Mouse (Mus musculus) embryonic facial prominence, embryonic 11.5 days (tissue): ENCODE results near the gene Coasy. TPM values are rescaled to one million over a fixed set of nuclear protein-coding genes. Genes with fewer than 3 reads are reported as not detected.

Experiments
- ATAC-seq: fragments of 200-750 bp; cut with Nextera tagmentation; replicated peaks from 2 replicates; pipeline ENCODE4 v1.8.0; 2017; ENCODE audit warnings: low read depth; ENCODE audit not compliant: insufficient number of reproducible peaks, low FRiP score, low TSS enrichment
- DNase-seq: peaks from one replicate; pipeline ENCODE4 v3.0.0-alpha.2; 2015; ENCODE audit warnings: low spot score
- H3K27ac ChIP-seq: fragments of 300-500 bp; sonication (generic); replicated peaks from 2 replicates; pipeline ENCODE4 v1.5.1; 2014; ENCODE audit warnings: mild to moderate bottlenecking, low read depth, low read length, control low read depth
- H3K27me3 ChIP-seq: fragments of 300-500 bp; sonication (generic); 2 replicates; pipeline ENCODE4 v1.6.1; 2014; ENCODE audit warnings: mild to moderate bottlenecking, low read length, moderate library complexity, mixed read lengths; ENCODE audit not compliant: control insufficient read depth, insufficient read depth
- H3K36me3 ChIP-seq: fragments of 300-500 bp; sonication (generic); replicated peaks from 2 replicates; pipeline ENCODE4 v1.6.1; 2014; ENCODE audit warnings: low read depth, mild to moderate bottlenecking, low read length, moderate library complexity, mixed read lengths; ENCODE audit not compliant: control insufficient read depth, insufficient read depth
- H3K4me1 ChIP-seq: fragments of 300-500 bp; sonication (generic); 2 replicates; pipeline ENCODE4 v1.6.1; 2014; ENCODE audit warnings: low read length, mixed read lengths; ENCODE audit not compliant: control insufficient read depth, insufficient read depth
- H3K4me2 ChIP-seq: fragments of 300-500 bp; sonication (generic); 2 replicates; pipeline ENCODE4 v1.6.1; 2014; ENCODE audit warnings: low read depth, mild to moderate bottlenecking, control low read depth, low read length, moderate library complexity
- H3K4me3 ChIP-seq: fragments of 300-500 bp; sonication (generic); 2 replicates; pipeline ENCODE4 v1.5.1; 2014; ENCODE audit warnings: low read depth, low read length, control low read depth
- H3K9ac ChIP-seq: fragments of 300-500 bp; sonication (generic); replicated peaks from 2 replicates; pipeline ENCODE4 v1.6.1; 2014; ENCODE audit warnings: mild to moderate bottlenecking, control low read depth, low read length
- H3K9me3 ChIP-seq: fragments of 300-500 bp; sonication (generic); replicated peaks from 2 replicates; pipeline ENCODE4 v1.6.1; 2016; ENCODE audit warnings: mild to moderate bottlenecking, low read length, inconsistent platforms, mixed read lengths; ENCODE audit not compliant: control insufficient read depth
- WGBS: fragments of 180-500 bp; shearing (Covaris S2); extraction: QIAGEN DNeasy Blood & Tissue Kit; methylation state at CpG from one replicate; pipeline ENCODE4 v1.1.7; 2014; 5-methylcytosine and 5-hydroxymethylcytosine counted together
- polyA plus RNA-seq: library from polyadenylated mRNA; unstranded; fragments of >200 nt; fragmentation: Nextera tagmentation; extraction: Ambion mirVana; gene quantifications from 2 replicates; pipeline ENCODE4 v1.2.1, GENCODE M21; 2014

Gene Coasy
- polyA plus RNA-seq, 1 experiment from 2014 or later = 44.9 TPM

GRCm38 (mm10) chr11:101064462-101064861 is 17.9 kb upstream of the Coasy start:
- Histone ChIP-seq H3K4me3 (no peak overlapping the region), H3K9me3 (no peaks in the 10 kb centered on the region), H3K36me3 (no peaks in the 10 kb centered on the region), H3K27ac (no peak overlapping the region), H3K4me2 (no peak overlapping the region), H3K4me1 (peaks cover 5% of the 10 kb centered on the region), H3K27me3 (no peaks in the 10 kb centered on the region), H3K9ac (no peak overlapping the region)
- DNase-seq (no peak), ATAC-seq (no peak)
- 80% methylated on average over 4 of the region's 4 CpGs for WGBS

DNA sequence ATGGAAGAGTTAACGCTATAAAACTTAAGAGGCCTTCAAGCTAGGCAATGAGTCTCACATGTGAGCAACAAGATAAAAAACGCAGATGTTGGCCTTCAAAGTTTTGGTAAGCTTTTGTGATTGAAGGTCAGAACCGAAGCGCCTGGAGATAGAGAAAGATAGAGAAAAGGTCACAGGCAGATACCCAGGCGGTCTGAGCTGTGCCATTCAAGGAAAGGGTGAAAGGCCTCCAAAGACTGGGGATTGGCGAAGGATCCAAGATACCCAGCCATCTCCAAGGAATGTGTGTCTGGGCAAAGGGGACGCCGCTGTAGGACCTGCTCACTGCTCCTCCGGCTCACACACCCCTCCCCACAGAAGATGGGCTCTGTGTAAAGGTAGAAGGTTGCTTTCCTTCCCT is 17.4 kb upstream of the Coasy start:
- Histone ChIP-seq H3K27ac (no peak overlapping the region), H3K36me3 (no peaks in the 10 kb centered on the region), H3K9ac (no peak overlapping the region), H3K4me1 (peaks cover 5% of the 10 kb centered on the region), H3K9me3 (no peaks in the 10 kb centered on the region), H3K4me2 (no peak overlapping the region), H3K27me3 (no peaks in the 10 kb centered on the region), H3K4me3 (no peak overlapping the region)
- 93% methylated on average over 9 of the region's 9 CpGs for WGBS
- DNase-seq (no peak), ATAC-seq (no peak)

GRCm38 (mm10) chr11:101066549-101067412 is 15.6 kb upstream of the Coasy start:
- 24% methylated on average over 18 of the region's 18 CpGs for WGBS
- H3K4me1 ChIP-seq = peaks cover 5% of the 10 kb centered on the region
- no peaks in the 10 kb centered on the region for H3K36me3 ChIP-seq
- no peak overlapping the region for H3K4me3 ChIP-seq
- H3K9ac ChIP-seq = no peak overlapping the region
- H3K9me3 ChIP-seq = no peaks in the 10 kb centered on the region
- ATAC-seq (no peak), DNase-seq (peak; percentile 87)
- 0 out of 2 replicates have a peak, but pooled peaks cover 1% of the 10 kb centered on the region for H3K27me3 ChIP-seq
- H3K4me2 ChIP-seq = peak overlapping the region; percentile 14
- no peak overlapping the region for H3K27ac ChIP-seq

- H3K4me3 ChIP-seq = peak within 1 kb of the TSS; percentile 81
- peak within 1 kb of the TSS; percentile 81 for H3K9ac ChIP-seq
- H3K9me3 ChIP-seq = no peaks in the 10 kb centered on the region
- ATAC-seq = peak; percentile 62; the same call in 1 of the 2 replicates
- H3K27me3 ChIP-seq = 0 out of 2 replicates have a peak, but pooled peaks cover 2% of the 10 kb centered on the region
- H3K27ac ChIP-seq = no peak within 1 kb of the TSS
- H3K36me3 ChIP-seq = no peaks in the 10 kb centered on the region
- WGBS = 5% methylated on average over 35 of the region's 35 CpGs
- no peaks in the 10 kb centered on the region for H3K4me1 ChIP-seq
- H3K4me2 ChIP-seq = peak within 1 kb of the TSS; percentile 98
- peak; percentile 93 for DNase-seq
Observed at GRCm38 (mm10) chr11:101069391-101070188, 12.8 kb upstream of the Coasy start, which contains the start of gene Naglu. Gene Naglu (plus strand): TSS chr11:101070012.

GRCm38 (mm10) chr11:101070189-101070527 is 12.2 kb upstream of the Coasy start:
- ATAC-seq = peak; percentile 31; the same call in 1 of the 2 replicates
- H3K36me3 ChIP-seq = no peaks in the 10 kb centered on the region
- H3K4me3 ChIP-seq = peak overlapping the region; percentile 81
- H3K4me1 ChIP-seq = no peaks in the 10 kb centered on the region
- no peak for DNase-seq
- 0 out of 2 replicates have a peak, but pooled peaks cover 2% of the 10 kb centered on the region for H3K27me3 ChIP-seq
- H3K4me2 ChIP-seq = peak overlapping the region; percentile 98
- no peaks in the 10 kb centered on the region for H3K9me3 ChIP-seq
- WGBS = 1% methylated on average over 31 of the region's 36 CpGs
- no peak overlapping the region for H3K27ac ChIP-seq
- H3K9ac ChIP-seq = peak overlapping the region; percentile 81

DNA sequence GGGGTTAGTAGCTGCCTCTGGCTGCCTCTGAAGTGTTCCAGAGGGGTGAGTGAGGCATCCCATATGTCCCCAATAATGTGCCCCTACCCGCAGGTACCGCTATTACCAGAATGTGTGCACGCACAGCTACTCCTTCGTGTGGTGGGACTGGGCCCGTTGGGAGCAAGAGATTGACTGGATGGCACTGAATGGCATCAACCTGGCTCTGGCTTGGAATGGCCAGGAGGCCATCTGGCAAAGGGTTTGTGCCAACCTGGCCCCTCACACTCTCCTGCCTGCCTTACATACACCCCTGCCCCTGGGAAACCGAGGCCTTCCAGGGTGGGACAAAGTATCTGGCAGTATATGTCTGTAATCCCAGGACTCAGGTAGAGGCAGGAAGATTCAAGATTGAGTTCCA is 11.4 kb upstream of the Coasy start:
- Histone ChIP-seq H3K9ac (no peak overlapping the region), H3K4me1 (no peaks in the 10 kb centered on the region), H3K4me2 (no peak overlapping the region), H3K27me3 (0 out of 2 replicates have a peak, but pooled peaks cover 2% of the 10 kb centered on the region), H3K27ac (no peak overlapping the region), H3K36me3 (no peaks in the 10 kb centered on the region), H3K4me3 (peak overlapping the region; percentile 81; the same call in 1 of the 2 replicates), H3K9me3 (no peaks in the 10 kb centered on the region)
- 69% methylated on average over 6 of the region's 6 CpGs for WGBS
- no peak for DNase-seq
- no peak for ATAC-seq

- Histone ChIP-seq H3K9me3 (no peaks in the 10 kb centered on the region), H3K4me2 (no peak overlapping the region), H3K27ac (no peak overlapping the region), H3K4me1 (no peaks in the 10 kb centered on the region), H3K9ac (no peak overlapping the region), H3K36me3 (no peaks in the 10 kb centered on the region), H3K4me3 (no peak overlapping the region), H3K27me3 (0 out of 2 replicates have a peak, but pooled peaks cover 4% of the 10 kb centered on the region)
- no peak for DNase-seq
- 67% methylated on average over 14 of the region's 14 CpGs for WGBS
- ATAC-seq = no peak
Observed at GRCm38 (mm10) chr11:101071810-101072428, 10.4 kb upstream of the Coasy start.
